Mouse (Mus musculus): ENCODE results near the gene Fcgr3.
"Not testable (repeated sequence)": the region's sequence is repeated elsewhere in the genome, so short reads cannot be mapped to it uniquely, and the experiment has no call there.

Fcgr3 gene

GRCm38 (mm10) chr1:171085718-171086117, 21.0 kb upstream of the Fcgr3 start:
- no peak for DNase-seq (ENCODE audit: low read depth)

GRCm38 (mm10) chr1:171081512-171082231, 16.9 kb upstream of the Fcgr3 start:
- not testable (repeated sequence) for DNase-seq (ENCODE audit: low read depth)

- not testable (repeated sequence) for DNase-seq (ENCODE audit: low read depth)
These were observed 15.1 kb upstream of the Fcgr3 start for GRCm38 (mm10) chr1:171079825-171080224.

GRCm38 (mm10) chr1:171079345-171079744, 14.6 kb upstream of the Fcgr3 start:
- not testable (repeated sequence) for DNase-seq (ENCODE audit: low read depth)

- DNase-seq (ENCODE audit: low read depth), result not testable (repeated sequence)
These were observed 13.7 kb upstream of the Fcgr3 start for GRCm38 (mm10) chr1:171078419-171078818.

- DNase-seq (ENCODE audit: low read depth), result not testable (repeated sequence)
These were observed 13.2 kb upstream of the Fcgr3 start for GRCm38 (mm10) chr1:171077955-171078354.

- not testable (repeated sequence) for DNase-seq (ENCODE audit: low read depth)
These were observed 12.5 kb upstream of the Fcgr3 start for GRCm38 (mm10) chr1:171077192-171077591.

- not testable (repeated sequence) for DNase-seq (ENCODE audit: low read depth)
These were observed 11.4 kb upstream of the Fcgr3 start for GRCm38 (mm10) chr1:171076176-171076575.

- DNase-seq (ENCODE audit: low read depth), result not testable (repeated sequence)
These were observed 9.5 kb upstream of the Fcgr3 start for GRCm38 (mm10) chr1:171074283-171074682.

- not testable (repeated sequence) for DNase-seq (ENCODE audit: low read depth)
These were observed 7.5 kb upstream of the Fcgr3 start for GRCm38 (mm10) chr1:171072217-171072616.

GRCm38 (mm10) chr1:171071726-171072125, 7.0 kb upstream of the Fcgr3 start:
- not testable (repeated sequence) for DNase-seq (ENCODE audit: low read depth)

- not testable (repeated sequence) for DNase-seq (ENCODE audit: low read depth)
These were observed 6.1 kb upstream of the Fcgr3 start for GRCm38 (mm10) chr1:171070879-171071278.

- DNase-seq (ENCODE audit: low read depth), result peak; percentile 20
These were observed 4.8 kb upstream of the Fcgr3 start for GRCm38 (mm10) chr1:171069508-171069907.

- DNase-seq (ENCODE audit: low read depth), result not testable (repeated sequence)
These were observed 3.2 kb upstream of the Fcgr3 start for GRCm38 (mm10) chr1:171067928-171068327.

GRCm38 (mm10) chr1:171066583-171066982, 1.8 kb upstream of the Fcgr3 start:
- DNase-seq (ENCODE audit: low read depth), result not testable (repeated sequence)

GRCm38 (mm10) chr1:171065768-171066167, 1.0 kb upstream of the Fcgr3 start:
- not testable (repeated sequence) for DNase-seq (ENCODE audit: low read depth)

GRCm38 (mm10) chr1:171065243-171065587, 480 bp upstream of the Fcgr3 start:
- DNase-seq (ENCODE audit: low read depth), result not testable (repeated sequence)

- not testable (repeated sequence) for DNase-seq (ENCODE audit: low read depth)
These were observed 905 bp downstream of the Fcgr3 start for GRCm38 (mm10) chr1:171063569-171064490.

GRCm38 (mm10) chr1:171061566-171061965, 3.2 kb downstream of the Fcgr3 start:
- DNase-seq (ENCODE audit: low read depth), result peak; percentile 46

GRCm38 (mm10) chr1:171060392-171060791, 4.3 kb downstream of the Fcgr3 start:
- no peak for DNase-seq (ENCODE audit: low read depth)

- DNase-seq (ENCODE audit: low read depth), result no peak
These were observed 5.5 kb downstream of the Fcgr3 start for GRCm38 (mm10) chr1:171059203-171059602.

- DNase-seq (ENCODE audit: low read depth), result peak; percentile 63
These were observed 7.5 kb downstream of the Fcgr3 start for GRCm38 (mm10) chr1:171057253-171057652.

GRCm38 (mm10) chr1:171053305-171053704, 11.4 kb downstream of the Fcgr3 start:
- DNase-seq (ENCODE audit: low read depth), result no peak

Measured in NIH3T3 (cell line).